Mouse (Mus musculus) right cerebral cortex, postnatal 10 days (tissue): ENCODE measurements at regions not wholly inside any gene's neighbourhood (a gene's known extent, or its start where the extent isn't known, plus 50 kb on each side); places are given as distances from the start of the nearest gene placed in this dataset.

Source experiments
- DNase-seq, 2 experiments: peaks; one replicate each; pipeline ENCODE4 v3.0.0; 2021; ENCODE audit warnings: low spot score in 2 of 2

GRCm38 (mm10) chr5:118495478-118495760, 65.1 kb upstream of the Med13l start:
- no peak for DNase-seq

GRCm38 (mm10) chr5:118501624-118502023, 58.9 kb upstream of the Med13l start:
- no peak for DNase-seq

GRCm38 (mm10) chr5:118502991-118503390, 57.5 kb upstream of the Med13l start:
- peak; percentile 57 to 66 for DNase-seq

GRCm38 (mm10) chr5:118504170-118504569, 56.3 kb upstream of the Med13l start:
- DNase-seq, result no peak

GRCm38 (mm10) chr5:118504926-118505325, 55.6 kb upstream of the Med13l start:
- DNase-seq, result no peak

DNA sequence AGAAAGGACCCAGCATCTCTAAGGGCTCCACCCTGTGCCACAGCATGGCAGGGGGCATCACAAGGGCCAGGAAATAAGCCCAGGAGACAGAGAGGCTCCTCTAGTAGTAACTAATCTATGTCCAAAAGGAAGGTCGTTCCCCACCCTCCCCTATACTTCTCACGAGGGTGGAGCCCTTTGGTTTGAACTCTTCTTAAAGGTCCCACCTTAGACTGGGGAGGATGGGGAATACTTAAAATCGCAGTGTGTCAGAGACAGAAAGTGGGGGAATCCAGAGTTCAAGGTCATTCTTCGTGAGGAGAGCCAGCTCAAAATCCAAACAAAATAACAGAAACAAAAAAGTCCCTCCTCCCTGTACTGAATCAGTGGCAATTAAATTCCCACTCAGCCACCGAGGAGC, 50.6 kb upstream of the Med13l start:
- no peak for DNase-seq
